Mouse (Mus musculus) lung, postnatal 0 days (tissue): ENCODE data around the gene Gpr108.

Source experiments
- CTCF ChIP-seq: IDR thresholded peaks from 2 replicates; pipeline ENCODE4 v1.5.1; 2016; ENCODE audit warnings: antibody characterized with exemption, mild to moderate bottlenecking
- EP300 ChIP-seq: IDR thresholded peaks from 2 replicates; pipeline ENCODE4 v1.6.1; 2016; ENCODE audit warnings: antibody characterized with exemption, mild to moderate bottlenecking, control low read depth

DNA sequence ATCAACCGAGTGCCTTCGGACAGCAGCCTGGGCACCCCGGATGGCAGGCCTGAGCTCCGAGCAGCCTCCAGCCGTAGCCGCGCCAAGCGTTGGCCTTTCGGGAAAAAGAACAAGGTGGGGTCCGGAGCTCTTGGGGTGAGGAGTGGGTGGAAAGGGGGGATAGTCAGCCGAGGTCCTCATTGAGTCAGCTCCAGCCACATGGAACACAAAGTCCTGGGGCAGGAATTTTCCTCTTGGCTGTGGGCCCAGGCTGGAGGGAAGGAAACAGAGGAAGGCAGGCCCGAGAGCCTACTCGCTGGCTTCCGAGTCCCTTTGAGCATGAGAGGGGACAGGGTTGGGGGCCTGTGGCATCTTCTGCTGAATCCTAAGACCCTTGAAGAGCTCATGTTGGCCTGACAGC, 7.1 kb upstream of the Gpr108 start:
- TF ChIP-seq CTCF = no peak
- no peak for TF ChIP-seq EP300
